Mouse (Mus musculus) cerebellum, postnatal 14 days (tissue): ENCODE data around the gene Sv2a.
"Not testable (repeated sequence)": the region's sequence is repeated elsewhere in the genome, so short reads cannot be mapped to it uniquely, and the experiment has no call there.

ENCODE experiments used
- DNase-seq, 2 experiments: peaks; one replicate each; pipeline ENCODE4 v3.0.0; 2021; ENCODE audit warnings: mixed read lengths in 2 of 2

The Sv2a gene

DNA sequence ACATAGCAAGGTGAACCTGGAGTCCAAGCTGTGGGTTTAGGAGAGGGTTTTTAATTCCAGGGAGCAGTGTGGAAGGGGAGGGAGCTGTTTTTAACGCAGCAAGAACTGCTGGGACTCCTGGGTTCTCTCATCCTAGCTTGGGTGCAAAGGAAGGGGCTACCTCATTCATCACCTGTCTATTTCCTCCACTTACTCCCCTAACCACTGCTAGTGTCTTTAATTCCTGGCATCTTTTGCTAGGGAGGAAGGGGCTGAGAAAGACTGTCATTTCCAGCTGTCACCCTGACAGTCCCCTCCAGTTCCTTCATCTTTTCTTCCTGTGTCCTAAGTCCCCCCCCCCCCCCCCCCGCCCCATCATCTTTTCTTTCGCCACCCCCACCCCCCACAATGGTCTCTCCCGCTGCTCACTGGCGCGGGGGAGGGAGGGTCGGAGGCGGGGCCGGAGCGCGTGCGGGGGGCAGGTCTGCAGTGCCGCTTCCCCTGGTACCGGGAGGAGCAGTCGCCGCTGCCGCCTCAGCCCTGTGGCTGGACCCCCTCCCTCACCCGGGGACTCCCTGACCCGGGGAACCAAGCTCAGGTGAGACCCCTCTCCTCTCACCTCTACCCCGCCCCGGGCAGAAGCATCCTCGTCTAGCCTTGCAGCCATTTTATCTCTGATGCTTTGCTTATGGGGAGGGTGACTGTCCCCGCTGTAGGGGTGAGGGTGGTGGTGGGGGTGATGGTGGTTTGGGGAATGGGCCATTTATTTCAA is at the start of gene Sv2a:
Gene Sv2a, plus strand, starts transcription at position 425 of the 751 bp plus-strand sequence.
- peak; percentile 89 to 92 for DNase-seq

DNA sequence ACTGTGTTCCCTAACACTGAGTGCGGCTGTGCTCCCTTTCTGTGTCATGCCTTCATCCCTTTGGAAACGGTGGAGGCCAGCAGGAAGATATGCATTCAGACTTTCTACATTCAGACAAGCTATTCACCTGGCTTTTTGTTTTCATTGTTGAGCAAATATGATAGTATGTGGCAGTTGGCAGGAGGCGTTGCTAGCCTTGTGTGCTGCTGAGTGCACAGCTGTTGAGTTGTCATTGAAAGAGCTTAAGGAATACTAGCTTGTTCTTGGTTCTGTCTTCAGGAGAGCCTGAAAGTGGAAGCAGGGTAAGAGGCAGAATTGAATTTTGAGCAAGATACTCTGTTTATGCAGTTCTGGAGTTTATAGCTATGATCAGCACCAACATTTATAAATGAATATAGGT is 48.5 kb upstream of the Sv2a start:
- no peak for DNase-seq

DNA sequence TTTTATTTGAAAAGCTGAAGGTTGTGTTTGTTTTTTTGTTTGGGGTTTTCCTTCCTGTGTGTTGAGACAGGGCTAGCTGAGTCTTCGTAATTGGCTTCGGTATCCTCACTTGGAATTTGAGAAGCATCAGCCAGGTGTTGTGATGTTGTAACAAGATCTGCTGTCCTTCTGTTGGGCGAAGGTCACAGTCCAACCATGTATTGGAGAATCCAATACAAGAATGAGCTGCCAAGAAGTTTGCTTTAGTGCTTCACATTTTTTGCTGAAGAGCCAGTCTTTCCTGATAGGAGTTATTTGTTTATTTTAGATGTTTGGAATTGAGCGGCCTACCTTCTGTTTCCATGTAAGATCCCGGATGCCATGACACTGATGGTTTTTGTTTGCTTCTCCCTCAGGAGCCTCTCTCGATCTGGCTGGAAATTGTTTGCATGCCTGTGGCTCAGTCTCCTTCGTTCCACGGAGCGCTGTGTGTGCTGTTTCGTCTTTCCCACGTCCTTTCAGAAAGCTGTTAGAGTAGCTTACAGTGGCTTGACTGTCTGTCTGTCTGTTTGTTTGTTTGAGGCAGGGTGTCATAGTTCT is 47.5 kb upstream of the Sv2a start:
- no peak for DNase-seq

DNA sequence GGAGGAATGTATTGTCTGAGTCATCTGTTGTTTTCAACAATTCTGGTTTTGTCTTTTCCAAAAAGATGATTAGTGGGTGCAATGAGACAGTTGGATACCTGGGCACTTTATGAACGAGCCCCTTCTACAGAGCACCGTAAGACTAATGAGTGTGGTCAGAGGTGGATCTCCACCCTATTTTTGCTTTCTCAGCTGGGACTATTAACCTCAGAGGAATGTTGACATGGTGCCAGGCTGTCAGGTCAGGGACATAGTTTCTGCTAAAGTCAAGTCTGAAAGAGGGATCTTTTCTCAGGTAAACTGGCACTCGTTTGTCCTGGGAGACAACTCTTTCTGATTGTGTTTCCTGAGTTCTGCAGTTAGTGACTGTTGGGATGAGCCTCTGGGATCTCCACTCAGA is 45.9 kb upstream of the Sv2a start:
- DNase-seq = no peak

DNA sequence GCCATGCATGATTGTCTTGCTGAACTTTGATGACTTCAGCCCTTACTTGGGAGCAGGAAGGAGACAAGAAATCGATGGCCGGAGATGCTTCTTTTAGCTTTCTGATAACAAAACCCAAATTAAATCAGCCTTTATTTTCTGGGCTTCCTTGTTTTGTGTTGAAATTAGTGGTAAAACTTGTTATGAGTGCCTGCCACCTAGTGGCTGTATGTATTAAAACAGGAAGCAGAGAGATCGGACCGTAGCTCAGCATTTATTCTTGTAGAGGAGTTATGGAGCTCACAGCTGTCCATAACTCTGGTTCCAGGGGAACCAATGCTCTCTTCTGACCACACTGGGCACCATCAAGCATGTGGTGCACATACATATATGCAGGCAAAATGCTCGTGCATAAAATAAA is 33.0 kb upstream of the Sv2a start:
- peak; percentile 67 to 75 for DNase-seq

DNA sequence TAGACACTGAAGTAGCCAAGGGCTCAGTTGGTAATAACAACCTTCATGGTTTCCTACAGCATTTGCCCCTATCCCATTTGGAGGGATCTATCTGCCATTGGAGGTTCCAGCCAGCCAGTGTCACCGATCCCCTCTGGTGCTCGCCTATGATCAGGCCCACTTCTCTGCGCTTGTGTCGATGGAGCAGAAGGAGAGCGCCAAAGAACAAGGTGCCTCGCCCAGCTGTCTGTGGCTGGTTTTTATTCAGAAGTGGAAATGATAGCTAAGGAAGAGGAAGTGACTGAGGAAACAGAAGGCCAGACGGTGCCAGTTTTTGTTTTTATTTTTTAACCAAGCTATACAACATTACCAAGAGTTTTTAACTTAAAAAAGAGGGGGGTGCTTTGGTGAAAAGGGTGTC is 29.1 kb upstream of the Sv2a start:
- DNase-seq = no peak

DNA sequence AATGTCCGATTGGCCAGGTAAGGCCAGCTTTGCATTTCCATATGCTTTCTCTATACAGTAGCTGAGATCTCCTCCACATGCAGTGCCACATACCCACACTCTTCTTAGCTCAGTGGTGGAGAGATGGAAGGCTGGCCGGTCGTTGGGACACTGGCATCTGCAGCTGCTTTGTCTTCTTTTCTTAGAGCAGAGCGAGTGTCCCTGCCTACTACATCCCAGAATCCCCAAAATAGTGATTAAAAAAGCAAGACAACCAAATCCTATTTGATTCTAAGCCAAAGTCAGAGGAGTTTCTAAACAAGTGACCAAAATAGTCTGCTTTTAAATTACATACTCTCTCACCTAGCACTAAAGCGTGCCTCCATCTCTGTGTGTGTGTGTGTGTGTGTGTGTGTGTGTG is 28.3 kb upstream of the Sv2a start:
- no peak for DNase-seq

DNA sequence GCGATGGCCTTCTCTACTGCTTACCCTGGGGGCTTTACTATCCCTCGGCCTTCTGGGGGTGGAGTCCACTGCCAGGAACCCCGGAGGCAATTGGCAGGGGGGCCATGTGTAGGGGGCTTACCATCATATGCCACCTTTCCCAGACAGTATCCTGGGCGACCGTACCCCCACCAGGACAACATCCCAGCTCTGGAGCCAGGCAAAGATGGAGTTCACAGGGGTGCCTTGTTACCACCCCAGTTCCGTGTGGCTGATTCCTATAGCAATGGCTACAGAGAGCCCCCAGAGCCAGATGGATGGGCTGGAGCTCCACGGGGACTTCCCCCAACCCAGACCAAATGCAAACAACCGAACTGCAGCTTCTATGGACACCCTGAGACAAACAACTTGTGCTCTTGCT is 25.4 kb upstream of the Sv2a start:
- DNase-seq = no peak

DNA sequence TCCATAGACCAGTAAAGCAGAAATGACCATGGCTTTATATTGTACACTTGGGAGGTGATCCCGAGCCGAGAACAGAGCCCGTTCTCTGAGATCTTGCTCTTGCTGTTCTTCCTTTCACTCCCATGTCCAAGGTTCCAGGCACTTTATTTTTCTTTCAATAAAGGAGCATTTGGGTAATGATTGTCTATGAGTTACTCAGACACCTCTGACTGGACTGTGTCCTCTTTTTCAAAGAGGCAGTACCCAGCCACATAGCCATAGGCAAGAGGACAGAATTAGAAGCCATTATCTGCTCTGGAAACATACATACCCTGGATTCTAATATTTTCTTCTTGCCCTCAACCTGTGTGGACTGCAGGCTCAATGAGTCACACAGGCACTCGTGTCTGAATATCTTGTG is 21.1 kb upstream of the Sv2a start:
- no peak for DNase-seq

DNA sequence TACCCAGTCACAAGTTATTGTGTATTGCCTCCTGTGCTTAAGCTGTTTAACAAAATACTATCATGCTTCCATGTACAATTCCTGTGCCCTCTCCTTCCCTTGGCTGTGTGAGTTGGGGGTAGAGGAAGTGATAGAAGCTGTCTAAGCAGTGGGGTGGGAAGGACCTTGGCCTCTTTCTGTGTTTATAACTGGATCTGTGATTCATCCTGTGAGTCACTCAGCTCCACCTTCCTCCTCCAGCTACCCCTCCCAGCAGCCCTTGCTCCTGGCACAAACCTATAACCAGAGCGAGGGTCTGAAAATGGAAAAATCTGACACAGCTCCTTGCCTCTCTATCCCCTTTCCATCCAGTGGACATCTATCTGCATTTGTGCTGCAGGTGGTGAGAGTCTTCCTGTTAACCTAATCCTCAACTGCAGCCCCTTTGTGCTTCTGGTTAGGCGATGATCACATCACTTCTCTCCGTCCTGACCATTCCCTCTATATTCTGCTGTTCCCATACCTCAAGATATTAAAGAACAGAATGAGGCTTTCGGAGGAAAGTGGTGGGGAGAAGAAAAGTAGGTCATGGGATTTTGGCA is 20.6 kb upstream of the Sv2a start:
- DNase-seq = peak; percentile 40 to 41

DNA sequence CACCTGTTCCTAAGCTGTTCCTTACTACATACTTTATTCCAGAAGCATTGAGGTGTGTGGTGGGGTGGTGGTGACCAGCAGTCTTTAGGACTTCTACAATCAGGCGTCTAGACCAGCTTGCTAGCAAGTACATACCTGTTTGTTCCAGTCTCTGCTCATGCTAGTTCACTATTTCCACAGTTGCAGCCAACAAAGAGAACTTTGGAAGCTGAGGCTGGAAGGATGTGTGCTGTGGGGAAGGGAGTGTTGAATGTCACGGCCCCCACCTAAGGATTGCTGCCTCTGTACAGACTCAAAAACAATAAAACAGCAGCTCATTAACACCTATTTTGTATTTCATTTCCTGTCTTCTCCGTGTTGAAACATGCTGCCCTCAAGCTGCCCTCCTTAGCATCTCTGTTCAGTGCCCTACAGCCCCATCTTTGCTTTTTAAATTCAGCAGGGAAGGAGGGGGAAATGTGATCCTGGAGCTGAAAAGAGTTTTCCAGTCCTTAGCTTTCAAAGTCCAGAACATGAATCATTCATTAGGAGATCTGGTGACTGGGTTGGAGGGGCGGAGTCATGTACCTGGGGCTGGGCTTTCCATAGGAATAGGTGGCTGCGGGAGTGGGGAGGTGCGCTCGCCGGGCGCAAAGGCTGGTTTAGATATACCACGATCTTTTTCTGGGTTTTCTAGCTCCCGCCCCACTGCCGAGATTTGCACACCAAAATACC is 20.0 kb upstream of the Sv2a start:
- DNase-seq = peak; percentile 63

DNA sequence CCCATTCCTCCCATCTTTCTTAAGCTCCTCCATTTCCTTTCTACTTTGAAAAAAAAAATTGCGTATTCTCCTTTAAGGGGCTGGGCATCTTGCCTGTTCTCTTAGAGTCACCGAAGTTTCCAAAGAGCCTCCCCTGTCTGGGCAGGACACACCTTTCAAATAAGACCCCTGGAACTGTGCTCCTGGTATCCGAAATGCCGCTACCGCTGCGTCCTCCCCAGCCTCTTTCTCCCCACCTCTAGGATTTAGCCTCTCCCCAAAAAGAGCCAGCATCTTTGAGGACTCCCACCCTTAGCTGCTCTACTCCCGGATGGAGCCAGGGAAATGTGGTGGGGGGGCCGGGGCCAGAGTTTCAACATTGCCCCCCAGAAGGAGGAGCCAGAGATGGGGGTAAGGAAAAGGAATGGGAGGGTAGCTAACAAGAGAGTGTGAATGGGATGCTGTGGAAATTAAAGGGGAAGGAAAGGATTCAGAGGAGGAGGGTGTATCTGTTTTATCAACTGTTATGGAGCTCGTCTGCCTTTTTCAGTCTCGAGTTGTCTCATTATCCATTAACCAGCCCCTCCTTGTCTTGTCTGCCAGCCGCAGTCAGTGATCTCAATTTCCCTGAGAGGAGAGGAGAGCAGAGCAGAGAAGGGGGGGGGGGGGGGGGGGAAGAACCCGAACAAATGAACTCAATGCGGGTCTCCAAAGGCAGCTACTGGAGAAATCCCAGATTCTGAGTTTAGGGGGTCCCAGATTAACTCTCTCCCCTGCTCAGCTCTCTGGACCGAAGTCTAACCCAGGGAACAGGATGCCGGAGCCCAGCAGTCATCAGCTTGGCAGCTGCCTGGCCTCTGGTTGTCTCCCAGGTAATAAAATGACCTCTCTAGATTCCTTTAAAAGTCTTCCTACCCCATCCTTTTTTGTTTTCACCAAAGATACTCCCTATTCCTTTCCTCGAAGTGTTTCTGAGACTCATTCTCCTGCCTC is 18.8 kb upstream of the Sv2a start, which contains the start of gene Mtmr11:
Gene Mtmr11, plus strand, starts transcription at position 136 of the 972 bp plus-strand sequence.
- DNase-seq = peak in 1 of 2 experiments; percentile 38

DNA sequence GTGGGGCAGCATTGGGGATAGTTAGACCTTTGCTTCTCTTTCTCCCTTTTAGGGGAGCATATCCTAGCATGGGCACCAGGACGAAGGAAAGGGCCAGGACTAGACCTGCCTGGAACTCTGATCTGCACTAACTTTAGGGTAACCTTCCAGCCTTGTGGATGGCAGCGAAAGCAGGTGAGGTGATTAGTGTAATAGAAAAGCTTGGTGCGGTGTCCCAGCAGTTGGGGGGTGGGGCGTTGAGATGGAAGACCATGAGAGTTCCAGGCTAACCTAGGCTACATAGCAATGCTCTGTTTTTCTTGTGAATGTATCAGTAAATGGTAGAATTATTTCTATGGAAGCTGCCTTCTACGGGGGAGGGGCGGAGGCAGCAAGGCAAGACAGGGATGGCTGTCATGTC is 17.9 kb upstream of the Sv2a start:
- no peak for DNase-seq

DNA sequence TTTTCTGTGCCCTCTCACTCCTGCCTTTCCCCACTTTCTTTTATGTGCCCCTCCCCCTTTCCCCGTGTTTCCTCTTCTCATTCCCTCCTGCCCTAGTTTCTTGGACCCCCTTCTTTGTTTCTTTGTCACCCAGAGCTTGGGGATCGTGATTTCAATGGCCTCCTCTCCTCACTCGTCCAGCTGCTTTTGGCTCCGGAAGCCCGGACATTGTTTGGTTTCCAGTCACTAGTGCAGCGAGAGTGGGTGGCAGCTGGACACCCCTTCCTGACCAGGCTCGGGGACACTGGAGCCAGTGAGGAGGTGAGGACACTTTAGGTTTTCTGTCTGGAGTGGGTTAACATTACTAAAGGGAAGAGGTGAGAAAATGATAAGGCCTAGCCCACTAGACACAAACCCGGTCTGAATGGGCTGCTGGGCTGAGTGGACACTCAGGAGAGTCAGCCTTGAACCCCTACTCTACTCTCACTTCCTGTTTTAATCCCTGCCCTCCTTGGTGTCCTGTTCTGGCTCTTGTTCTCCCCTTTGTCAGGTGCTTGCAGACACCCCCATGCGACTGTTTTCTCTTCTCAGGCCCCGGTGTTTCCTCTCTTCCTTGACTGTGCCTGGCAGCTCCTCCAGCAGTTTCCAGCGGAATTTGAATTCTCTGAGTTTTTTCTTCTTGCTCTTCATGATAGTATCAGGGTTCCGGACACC is 12.3 kb upstream of the Sv2a start:
- DNase-seq = no peak

DNA sequence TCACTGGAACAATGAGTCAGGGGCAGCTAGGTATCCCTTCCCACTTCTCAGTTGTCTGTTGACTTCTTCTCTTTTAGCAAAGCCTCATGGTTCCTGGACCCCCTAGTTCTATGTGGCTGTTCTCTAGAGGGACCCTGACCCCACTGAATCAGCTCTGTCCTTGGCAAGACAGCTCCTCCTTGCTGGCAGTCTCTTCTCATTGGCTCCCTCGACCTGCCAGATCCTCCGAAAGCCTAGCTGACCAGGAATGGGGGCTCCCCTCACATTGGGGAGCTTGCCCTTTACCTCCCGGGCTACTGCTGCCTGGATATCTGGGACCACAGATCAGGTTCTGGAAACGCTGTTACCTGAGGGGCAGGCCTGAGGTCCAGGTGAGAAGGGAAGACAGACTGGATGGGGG is 10.7 kb upstream of the Sv2a start:
- no peak for DNase-seq

DNA sequence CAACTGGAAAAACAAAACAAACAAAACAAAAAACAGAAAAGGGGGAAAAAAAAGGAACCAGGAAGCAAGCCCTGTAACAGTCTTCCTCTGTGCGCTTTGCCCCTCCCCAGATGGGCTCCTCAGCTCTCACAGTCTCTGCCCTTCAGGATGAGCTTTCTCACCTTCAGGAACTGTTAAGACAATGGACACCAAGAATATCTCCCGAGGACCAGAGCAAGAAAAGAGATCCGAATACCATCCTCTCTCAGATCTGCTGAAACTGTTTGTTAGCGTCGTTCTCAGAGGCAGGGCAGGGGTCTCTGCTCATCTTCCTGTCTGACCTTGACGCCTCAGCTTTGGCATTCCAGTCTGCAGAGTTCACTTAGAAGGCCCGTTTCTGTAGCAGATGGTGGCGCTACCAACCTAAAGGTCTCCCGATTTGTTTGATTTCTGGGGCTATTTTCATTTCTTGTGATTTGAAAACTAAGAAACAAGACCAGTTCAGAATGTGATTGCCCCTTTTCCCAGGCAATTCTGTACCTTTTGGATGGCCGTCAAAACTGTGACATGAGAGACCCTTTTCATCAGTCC is 9.9 kb upstream of the Sv2a start:
- no peak for DNase-seq

DNA sequence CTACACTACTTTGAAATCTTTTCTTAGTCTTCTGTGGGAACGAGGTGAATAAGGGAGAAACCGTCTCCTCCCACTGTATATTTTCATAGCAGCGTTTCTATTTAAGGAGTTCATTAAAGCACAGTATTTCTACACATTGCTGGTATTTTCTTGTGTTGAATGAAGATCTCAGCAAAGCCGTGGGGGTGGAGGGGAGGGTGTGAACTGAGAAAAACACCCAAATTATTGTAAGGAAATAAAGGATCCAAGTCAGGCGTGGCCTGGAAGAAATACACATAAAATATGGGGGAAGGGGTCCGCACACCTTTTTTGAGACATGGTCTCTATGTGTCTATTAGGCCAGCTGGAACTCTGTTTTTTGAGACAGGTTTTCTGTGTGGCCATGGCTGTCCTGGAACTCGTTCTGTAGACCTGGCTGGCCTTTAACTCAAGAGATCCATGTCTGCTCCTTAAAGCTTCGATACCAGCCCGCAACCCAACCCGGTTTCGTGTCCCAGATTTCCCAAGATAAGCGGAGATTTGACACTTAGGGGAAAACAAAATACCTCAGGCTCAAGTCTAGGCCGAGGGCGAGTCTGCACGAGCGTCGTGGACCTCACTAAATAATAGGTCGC is 9.3 kb upstream of the Sv2a start:
- peak in 1 of 2 experiments; percentile 29 for DNase-seq

DNA sequence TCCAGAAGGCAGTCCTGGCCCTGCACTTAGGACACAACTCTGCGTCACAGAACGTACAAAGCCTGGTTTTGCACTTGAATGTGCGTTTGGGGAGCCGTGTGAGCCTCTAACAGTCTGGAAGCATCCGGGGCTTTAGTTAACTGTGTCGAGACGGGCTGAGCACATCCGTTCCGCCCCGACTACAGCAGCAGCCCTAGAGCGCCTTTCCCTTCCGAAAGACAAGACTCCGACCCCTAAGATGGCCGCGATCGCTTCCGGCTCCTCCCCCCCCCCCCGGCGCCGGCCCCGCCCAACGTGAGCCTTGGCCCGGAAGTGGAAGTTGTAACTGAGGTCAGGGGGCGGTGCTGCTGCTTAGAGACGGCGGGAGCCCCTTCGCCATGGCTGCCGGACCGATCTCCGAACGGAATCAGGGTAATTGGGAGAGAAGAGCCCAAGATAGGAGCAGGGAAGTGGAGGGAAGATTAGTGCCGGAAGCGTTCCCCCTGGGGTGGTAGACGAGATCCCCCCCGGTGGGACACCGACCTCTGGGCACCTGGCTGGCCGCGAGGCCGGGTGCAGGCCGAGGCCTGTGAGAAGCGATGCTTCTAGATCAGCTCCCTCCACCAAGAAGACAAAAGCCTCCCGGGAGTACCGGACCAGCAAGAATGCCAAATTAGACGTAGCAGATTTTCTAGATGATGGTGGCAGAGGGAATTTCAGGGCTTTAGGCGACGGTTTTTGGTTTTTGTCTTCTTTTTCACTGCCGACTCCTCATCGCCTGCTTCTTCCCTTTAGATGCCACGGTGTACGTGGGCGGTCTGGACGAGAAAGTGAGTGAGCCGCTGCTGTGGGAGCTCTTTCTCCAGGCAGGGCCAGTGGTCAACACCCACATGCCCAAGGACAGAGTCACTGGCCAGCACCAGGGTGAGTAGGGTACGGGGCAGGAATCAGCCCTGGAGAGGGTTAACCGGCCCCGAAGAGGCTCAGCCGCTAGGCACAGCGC is 8.5 kb upstream of the Sv2a start, which contains the start of gene Sf3b4:
Gene Sf3b4, plus strand, starts transcription at position 136 of the 982 bp plus-strand sequence.
- DNase-seq = peak; percentile 87 to 89

DNA sequence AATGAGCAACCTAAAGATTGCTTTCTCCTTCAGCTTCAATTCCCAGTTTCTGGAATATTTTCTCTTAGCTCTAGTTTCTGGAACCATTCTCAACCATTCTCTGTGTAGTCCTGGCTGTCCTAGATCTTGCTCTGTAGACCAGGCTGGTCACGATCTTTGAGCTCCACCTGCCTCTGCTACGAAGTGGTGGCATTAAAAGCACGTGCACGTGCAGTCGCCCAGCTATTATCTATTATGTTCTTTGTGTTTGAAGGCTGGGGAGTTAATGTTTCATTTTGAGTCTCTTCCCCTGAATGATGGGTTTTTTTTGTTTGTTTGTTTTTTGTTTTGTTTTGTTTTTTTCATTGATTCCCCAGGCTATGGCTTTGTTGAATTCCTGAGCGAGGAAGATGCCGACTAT is 7.8 kb upstream of the Sv2a start:
- no peak for DNase-seq

DNA sequence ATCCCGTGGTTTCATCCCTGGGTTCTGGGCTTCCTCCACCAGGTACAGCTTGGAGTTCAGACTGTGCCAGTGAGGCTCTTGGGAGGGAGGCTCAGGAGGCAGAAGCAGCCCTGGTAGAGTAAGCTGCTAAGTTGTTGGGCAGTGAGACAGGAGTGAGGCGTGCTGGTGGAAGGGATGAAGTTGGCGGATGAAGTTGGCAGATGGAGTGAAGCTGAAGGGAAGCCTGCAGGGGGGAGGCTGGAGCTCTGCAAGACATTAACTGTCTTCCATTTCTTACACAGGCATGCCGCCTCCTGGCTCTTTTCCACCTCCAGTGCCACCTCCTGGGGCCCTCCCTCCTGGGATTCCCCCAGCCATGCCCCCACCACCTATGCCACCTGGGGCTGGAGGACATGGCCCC is 6.9 kb upstream of the Sv2a start:
- DNase-seq = not testable (repeated sequence)
